22 mouse cellular contexts compared by ENCODE assay signal in the genomic region with DNA sequence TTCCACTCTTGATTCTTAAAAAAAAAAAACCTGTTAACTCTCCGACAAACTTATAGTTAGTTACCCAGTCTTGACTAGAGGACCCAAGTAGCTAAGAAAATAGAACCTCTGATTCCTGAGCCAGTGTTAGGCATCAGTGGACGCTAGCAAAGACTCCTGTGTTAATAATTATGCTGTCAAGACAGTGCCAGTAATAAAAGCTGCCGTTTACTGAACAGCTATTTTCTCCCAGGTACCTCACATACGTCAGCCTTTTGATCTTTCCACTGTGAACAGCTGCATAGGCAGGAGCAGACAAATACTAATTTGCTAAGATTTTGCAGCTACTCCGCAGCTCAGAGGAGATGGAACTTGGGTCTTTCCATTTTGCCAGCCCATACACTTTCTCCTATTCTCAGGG.
"Had no signal": no experiment of that assay in that cellular context is flagged by ENCODE, and none has a peak within 500 bp of the region (broad histone marks: within the 10 kb centered on the region; RNA-seq: fewer than 3 reads in every experiment).

No protein-coding gene starts in this region.

- DNase-seq: liver, postnatal 0 days; lung, adult 2 months; lung, postnatal 14 days; lung, postnatal 36 days; retina, postnatal 1 day; right cerebral cortex, adult 18-20 months; right cerebral cortex, postnatal 25 days; right cerebral cortex, postnatal 4 days; spleen, adult 18-20 months; thymus, adult 18-20 months; thymus, postnatal 14 days; thymus, postnatal 36 days had no signal

- H3K27ac ChIP-seq: lung, embryonic 15.5 days; macrophage; midbrain, embryonic 13.5 days; neural tube, embryonic 13.5 days; neural tube, embryonic 15.5 days had no signal

- H3K9me3 ChIP-seq: lung, embryonic 15.5 days; megakaryocyte, embryonic 14.5 days; midbrain, embryonic 13.5 days; neural tube, embryonic 13.5 days; neural tube, embryonic 15.5 days had no signal

- H3K36me3 ChIP-seq: lung, embryonic 15.5 days; midbrain, embryonic 13.5 days; neural tube, embryonic 13.5 days; neural tube, embryonic 15.5 days had no signal

- H3K4me2 ChIP-seq: lung, embryonic 15.5 days; midbrain, embryonic 11.5 days; midbrain, embryonic 13.5 days; neural tube, embryonic 13.5 days; neural tube, embryonic 15.5 days had no signal

- H3K27me3 ChIP-seq: lung, embryonic 15.5 days; megakaryocyte, embryonic 14.5 days; midbrain, embryonic 13.5 days; neural tube, embryonic 13.5 days; neural tube, embryonic 15.5 days had no signal

- H3K4me3 ChIP-seq: lung, embryonic 15.5 days; megakaryocyte, embryonic 14.5 days; midbrain, embryonic 13.5 days; myocyte; neural tube, embryonic 13.5 days; neural tube, embryonic 15.5 days had no signal

- H3K9ac ChIP-seq: liver, postnatal 0 days; lung, embryonic 15.5 days; midbrain, embryonic 13.5 days; neural tube, embryonic 13.5 days; neural tube, embryonic 15.5 days had no signal

- ATAC-seq: liver, postnatal 0 days; lung, postnatal 0 days; midbrain, embryonic 13.5 days; midbrain, embryonic 16.5 days had no signal
